Mouse (Mus musculus) regulatory T cell (primary cell): Measurements from ENCODE around the gene Ccn2.

Experiments
- in situ Hi-C: fragments of 300-600 bp; cut with MboI, MseI; formaldehyde crosslinking; loops from one replicate; pipeline ENCODE4 v1.15.1; 2025; ENCODE audit warnings: high pct_unique_total_duplicates

The Ccn2 gene

DNA sequence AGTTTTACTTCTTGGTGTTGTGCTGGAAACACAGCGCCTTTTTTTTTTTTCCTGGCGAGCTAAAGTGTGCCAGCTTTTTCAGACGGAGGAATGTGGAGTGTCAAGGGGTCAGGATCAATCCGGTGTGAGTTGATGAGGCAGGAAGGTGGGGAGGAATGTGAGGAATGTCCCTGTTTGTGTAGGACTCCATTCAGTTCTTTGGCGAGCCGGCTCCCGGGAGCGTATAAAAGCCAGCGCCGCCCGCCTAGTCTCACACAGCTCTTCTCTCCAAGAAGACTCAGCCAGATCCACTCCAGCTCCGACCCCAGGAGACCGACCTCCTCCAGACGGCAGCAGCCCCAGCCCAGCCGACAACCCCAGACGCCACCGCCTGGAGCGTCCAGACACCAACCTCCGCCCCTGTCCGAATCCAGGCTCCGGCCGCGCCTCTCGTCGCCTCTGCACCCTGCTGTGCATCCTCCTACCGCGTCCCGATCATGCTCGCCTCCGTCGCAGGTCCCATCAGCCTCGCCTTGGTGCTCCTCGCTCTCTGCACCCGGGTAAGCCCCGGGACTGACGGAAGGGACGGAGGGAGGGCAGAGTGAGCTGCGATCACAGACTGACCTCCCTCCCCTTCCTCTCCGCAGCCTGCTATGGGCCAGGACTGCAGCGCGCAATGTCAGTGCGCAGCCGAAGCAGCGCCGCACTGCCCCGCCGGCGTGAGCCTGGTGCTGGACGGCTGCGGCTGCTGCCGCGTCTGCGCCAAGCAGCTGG is at the start of gene Ccn2:
Ccn2 (plus strand) TSS at position 193 of the 753 bp plus-strand sequence.
- in situ Hi-C loops: no loop called here

DNA sequence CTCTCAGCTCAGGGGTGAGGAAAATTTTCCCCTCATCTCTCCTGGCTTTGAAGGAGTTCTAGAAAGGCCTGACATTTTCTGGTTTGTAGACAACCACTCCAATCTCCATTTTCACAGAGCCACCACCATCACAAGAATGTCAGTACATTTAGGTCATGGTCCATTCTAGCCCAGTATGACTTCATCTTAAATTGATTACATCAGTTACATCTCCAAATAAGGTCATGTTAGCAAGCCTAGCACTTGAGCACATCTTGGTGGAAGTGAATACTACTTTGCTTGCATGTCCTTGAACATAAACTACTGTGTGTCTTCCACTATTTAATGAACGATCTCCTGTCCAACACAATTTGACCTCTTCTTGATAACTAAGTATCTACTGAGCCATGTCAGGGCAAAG is 42.4 kb upstream of the Ccn2 start:
- in situ Hi-C loops: no loop called here

DNA sequence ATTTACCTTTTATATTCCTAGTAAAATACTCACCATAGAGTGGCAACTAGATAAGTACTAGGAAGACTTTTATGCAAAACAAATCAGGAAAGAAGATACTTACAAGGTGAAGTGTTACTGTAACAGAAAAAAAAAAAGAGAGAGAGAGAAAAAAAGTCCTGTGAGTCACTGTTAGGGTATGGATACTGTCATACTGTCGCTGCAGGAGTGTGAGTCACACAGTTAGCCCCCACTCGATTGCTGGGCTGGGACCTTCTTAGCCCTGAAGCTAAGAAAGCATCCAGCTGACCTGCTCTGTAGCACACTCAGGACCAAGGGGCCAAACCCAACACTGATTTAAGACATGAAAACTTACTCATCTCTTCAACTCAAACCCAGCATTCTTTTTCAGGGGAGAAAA is 41.2 kb upstream of the Ccn2 start:
- in situ Hi-C loops: no loop called here

DNA sequence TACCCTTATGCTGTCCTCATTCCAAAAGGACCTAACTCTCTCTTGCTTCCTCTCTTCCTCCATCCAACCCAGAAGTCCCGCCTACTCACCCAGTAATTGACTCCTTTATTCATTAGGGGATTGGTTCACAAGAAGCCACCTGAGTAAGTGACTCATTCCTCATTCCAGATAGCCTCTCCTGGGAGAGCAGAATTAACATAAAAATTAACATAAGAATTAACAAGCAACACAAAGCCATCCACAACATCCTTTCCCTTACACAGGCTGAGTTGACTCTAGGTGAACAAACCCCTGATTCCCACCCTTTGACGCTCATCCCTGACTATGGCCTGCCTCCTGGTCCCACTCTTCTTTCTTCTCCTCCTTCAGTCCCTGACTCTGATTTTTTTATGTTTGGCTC is 36.9 kb upstream of the Ccn2 start:
- in situ Hi-C loops: no loop called here

DNA sequence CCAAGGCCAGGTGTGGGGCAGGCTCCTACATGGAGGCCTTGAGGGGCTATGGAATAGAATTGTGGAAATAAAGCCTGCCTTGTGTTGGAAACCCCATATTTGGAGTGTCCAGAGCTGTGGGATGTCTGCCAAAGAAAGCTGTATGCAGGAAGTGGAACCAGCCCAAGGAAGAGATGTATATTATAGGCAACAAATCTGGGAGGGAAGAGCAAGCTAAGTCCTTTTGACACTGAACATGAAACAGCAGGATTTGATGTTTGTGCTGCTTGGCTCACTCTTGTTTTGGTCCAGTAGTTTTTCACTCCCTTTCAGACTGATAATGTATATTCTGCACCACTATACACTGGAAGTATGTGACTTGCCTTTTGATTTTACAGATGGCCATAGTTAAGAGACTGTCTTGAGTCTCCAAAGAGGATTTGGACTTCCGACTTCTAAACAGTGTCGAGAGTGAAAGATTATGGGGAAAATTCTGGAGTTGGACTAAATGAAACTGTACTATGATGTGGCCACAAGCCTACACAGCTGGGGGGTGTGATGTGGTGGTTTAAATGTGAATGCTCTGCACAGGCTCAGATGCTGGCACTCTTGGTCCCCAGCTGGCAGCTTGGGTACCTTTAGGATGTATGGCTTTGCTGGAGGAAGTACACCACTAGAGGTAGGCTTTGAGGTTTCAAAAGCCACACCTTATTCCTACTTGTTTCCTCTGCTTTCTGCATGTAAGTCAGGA is 25.4 kb upstream of the Ccn2 start:
- in situ Hi-C loops: no loop called here

DNA sequence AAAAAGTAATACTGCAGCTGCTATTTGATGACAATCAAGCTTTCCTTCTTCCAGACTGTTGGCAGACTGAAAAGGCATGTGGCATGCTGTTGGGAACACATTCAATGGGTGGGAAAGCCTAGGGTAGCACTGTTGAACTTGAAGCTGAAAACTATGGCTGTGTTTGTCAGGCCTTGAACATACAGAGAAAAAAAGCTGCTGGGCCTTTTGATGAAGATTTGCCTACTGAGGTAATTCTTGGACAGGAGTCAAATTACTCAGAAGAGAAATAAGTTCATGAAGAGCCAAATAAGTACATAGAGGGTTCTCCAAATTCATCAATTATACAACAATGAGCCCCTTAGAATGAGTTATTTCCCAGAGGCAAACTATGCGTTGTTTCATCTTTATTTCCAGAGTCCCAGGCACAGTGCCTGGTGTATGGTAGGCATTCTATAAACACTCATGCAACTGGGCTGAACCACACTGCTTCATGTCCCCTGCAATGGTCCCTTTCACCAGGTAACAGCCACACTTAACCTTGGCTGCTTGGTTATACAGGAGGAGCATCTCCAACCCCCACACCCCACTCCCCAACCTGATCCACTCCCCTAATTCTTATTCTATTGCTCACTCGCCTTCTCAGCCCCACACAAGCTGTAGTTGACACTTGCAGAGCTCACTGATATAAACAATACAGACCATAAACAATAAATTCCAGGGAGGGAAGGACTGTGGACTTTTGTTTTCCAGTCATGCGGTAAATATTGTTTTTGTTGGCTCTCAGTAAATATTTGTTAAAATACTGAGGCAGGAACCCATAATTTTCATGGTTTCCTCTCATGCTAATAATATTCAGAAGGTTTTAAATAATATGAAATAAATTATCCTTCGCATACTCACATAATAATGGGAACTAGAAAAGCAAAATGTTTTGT is 22.9 kb upstream of the Ccn2 start:
- in situ Hi-C loops: no loop called here

DNA sequence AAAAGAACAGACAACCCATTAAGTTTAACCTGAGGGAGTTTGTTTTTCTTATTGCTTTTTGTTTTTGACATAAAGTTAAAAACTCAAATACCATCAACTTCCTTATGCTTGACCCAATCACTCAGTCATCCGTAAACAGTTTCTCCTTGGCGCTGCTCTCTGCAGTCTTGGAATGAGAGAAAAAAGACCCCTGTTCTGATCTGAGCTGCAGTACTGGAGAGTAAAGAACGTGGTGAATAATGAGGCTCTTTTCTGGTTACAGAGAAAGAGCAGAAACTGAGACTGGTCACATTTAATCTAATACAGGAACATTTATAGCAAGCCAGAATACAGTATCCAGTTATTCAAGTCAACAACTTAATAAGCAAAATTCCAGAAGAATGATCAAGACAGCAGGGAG is 21.8 kb upstream of the Ccn2 start:
- in situ Hi-C loops: no loop called here

DNA sequence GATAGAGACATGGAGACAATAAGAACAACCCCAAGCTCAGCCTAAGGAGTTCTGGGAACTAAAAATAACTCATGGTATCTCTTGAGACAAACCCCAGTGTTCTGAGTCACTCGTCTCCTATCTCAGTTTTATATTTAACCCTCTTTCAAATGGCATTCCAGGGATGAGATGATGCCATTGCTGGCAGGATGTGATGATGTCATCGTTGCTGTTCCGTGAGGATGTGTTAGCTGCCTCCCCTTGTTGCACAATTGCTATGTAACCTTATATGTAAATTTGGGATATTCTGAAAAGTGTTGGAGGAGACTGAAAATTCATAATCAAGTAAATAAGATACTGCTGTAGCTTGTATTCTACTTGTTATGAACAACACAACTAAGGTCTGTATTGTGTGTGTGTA is 14.2 kb upstream of the Ccn2 start:
- in situ Hi-C loops: no loop called here

DNA sequence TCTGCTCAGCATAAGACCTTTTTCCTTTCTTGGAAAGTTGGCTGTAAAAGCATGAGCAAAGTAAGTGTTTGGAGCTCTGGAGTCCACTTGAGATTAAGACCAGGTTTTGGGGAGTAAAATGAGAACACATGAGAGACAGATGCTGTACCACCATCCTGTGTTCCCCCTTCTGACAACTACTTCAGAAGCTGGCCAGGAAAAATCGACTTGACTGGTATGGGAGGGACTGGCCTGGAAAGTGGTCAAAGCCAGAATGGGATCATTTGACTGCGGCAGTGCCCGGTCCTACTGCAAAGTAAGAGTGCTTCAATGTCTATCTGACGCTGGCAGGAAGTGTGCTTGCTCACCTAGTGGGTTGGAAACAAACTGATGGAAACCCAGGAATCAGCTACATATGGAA is 6.4 kb upstream of the Ccn2 start:
- in situ Hi-C loops: no loop called here

DNA sequence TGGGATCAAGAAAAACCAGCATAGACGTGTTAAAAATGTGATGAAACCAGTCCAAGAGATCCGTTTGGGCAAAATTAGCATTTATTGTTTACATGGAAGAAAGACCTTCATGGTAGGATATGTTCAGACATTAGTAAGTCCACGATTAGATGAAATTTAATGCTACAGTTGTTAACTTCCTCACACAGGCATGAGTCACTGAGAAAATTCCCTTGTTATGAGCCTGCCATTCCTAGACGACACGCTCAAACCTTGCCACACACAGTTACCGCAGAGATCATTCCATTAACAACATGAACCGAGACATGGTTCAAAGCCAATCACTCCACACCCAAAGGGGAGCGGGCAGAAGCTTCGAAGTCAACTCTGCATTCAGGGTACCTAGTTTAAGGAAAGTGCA is 6.0 kb upstream of the Ccn2 start:
- in situ Hi-C loops: no loop called here

DNA sequence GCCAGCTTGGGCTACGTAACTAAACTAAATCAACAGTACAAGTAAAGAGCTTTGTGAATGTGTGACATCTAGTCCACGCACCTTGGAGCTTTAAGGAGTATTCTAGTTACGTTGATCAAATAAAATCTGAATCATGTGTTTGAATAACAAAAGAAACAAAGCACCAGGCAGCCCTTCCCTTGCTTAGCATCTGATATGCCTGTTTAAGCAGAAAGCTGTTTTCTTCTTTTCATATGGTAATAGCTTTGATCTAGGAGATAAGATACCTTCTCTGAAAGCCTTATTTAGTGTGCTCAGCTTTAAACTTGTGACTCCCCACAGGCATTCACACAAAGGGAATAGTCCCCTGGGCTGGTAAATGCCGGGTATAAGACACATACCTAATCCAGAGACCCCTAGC is 4.7 kb upstream of the Ccn2 start:
- in situ Hi-C loops: no loop called here

DNA sequence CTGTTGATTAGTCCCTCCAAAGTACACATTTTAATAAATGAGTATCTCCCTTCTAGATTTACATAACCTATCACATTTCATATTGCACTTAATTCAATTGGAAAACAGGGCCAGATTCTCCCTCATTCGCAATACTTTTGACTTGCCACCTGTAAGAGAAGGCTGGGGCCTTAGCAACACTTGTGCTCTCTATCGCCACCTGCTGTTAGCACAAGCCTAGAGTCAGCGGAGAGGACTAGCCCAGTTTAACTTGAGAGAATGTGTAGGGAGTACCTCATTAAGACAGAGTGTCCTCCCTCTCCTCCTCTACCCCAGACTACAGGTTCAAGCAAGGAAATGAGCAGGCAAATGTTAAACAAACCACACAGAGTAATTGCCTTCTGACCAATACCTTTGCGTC is 4.1 kb upstream of the Ccn2 start:
- in situ Hi-C loops: no loop called here

DNA sequence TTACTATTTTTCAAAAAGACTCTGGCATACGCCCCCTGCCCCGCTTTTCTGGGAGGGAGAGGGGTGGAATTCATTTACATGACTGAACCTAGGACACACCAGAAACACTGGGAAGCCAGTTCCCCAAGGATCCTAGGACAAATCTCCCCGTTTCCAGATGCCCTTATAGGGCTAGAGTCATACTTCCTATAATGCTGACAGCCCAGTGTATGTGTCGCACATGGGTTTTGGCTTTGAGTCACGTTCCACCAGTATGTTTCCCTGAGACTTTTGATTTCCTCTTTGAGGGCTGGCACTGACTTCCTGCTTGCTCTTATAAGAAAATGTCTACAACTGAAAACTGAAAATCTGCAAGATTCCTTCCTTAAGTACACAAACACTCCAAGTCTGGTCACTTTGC is 3.5 kb upstream of the Ccn2 start:
- in situ Hi-C loops: no loop called here

DNA sequence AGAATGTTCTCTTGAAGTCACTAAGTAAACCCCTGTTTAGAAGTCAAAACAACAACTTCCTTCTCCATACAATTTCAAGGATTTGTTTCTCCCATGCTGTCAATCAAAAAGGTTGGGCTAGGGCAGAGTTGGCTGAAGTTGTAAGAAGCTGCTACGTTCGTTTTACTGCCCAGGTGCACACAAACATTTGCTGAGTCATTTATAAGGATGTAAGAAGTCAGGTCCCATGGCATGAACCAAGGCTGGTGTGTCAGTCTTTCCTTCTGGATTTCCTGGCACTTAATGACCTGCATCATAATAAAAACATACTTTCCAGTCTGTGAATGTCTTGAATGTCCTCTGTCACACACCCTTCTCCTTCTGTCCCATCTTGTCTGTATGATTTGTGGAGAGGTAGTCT is 2.9 kb upstream of the Ccn2 start:
- in situ Hi-C loops: no loop called here

DNA sequence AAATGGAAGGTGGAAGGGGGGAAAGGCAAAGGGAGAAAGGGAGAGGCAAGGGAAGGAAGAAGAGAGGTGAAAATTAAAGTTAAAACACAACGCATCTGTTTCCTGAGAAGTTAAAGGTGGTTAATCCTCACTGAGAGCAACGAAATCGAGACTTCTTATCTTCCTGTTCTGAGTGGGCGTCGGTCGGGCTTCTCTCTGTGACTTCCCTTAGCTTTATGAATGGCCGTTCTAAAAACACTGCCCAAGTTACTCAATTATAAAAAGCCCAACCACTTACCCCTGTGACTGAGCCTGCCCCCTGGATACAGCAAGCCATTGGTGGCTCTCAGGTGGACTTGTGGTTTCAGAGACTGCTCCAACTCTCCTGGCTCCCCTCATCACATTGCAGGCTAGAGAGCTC is 2.3 kb upstream of the Ccn2 start:
- in situ Hi-C loops: no loop called here

DNA sequence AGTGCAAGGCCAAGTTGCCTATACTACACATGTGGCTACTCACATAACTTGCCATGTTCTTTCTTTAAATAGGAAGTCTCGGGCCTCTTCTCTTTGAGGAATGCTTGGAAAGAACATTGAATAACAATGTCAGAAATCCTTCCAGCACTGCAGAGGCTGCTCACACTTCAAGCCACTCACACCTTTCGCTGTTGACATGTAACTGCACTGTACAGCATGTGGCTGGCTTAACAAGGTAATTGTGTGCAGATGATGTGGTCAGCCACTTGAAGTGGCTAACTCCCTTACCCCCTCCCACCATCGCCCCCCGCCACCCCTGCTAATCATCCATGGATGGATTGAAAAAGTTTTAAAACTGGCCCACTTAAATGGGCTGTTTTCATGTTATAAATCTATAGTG is 1.7 kb upstream of the Ccn2 start:
- in situ Hi-C loops: no loop called here

DNA sequence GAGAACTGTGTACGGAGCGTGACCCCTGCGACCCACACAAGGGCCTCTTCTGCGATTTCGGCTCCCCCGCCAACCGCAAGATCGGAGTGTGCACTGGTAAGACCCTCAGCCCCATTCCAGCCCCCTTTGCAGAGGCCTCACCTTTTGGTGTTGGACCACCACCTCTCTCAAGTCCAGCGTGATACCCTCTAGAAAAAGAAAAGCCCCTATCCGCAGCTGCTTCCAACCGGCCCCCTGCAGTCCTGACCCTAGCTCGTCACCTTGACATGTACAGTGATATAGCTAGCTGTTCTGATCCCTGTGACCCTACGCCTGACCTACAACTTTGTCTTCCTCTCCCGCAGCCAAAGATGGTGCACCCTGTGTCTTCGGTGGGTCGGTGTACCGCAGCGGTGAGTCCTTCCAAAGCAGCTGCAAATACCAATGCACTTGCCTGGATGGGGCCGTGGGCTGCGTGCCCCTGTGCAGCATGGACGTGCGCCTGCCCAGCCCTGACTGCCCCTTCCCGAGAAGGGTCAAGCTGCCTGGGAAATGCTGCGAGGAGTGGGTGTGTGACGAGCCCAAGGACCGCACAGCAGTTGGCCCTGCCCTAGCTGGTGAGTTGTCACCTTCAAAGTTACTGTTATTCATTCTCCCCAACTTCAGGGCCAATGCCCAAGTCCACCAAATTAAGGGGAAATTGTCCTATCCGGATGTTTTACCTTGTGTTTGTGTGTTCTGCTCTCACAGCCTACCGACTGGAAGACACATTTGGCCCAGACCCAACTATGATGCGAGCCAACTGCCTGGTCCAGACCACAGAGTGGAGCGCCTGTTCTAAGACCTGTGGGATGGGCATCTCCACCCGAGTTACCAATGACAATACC is 994 bp downstream of the Ccn2 start:
- in situ Hi-C loops: no loop called here

DNA sequence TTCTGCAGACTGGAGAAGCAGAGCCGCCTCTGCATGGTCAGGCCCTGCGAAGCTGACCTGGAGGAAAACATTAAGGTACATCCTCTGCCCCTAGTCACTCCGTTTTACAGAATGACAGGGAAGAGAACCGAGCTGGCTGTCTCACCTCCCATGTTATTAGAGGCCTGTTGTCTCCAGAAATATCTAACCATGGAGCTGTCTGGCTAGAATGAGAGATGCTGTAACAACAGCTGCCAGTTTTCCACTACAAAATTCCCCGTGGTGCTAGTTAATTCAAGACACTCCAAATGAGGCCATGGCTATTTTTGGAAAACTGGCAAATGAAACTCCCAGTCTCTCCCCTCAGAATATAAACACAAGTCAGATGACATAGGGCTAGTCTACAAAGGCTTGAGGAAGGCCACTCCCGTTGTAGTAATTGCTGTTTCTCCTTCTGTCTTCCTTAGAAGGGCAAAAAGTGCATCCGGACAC is 1.7 kb downstream of the Ccn2 start:
- in situ Hi-C loops: no loop called here

DNA sequence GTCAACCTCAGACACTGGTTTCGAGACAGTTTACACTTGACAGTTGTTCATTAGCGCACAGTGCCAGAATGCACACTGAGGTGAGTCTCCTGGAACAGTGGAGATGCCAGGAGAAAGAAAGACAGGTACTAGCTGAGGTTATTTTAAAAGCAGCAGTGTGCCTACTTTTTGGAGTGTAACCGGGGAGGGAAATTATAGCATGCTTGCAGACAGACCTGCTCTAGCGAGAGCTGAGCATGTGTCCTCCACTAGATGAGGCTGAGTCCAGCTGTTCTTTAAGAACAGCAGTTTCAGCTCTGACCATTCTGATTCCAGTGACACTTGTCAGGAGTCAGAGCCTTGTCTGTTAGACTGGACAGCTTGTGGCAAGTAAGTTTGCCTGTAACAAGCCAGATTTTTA is 2.5 kb downstream of the Ccn2 start:
- in situ Hi-C loops: no loop called here

DNA sequence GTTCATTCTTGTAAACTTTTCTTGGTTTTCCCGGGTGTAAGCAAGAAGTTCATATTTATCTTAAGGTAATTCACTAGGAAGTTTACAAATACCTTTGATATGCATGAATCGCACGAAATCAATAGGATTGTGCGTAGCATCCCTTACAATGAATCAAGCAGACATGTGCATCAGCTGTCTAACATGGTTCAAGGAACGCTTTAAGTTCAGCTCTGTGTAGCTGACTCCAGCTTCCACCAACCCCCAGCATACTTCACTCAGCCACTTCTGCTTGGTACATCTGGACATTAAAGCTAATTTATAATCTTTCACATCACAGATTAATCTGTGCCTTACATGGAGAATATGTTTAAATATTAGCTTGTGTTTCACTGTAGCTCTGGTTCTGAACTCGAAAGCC is 3.5 kb downstream of the Ccn2 start:
- in situ Hi-C loops: no loop called here

DNA sequence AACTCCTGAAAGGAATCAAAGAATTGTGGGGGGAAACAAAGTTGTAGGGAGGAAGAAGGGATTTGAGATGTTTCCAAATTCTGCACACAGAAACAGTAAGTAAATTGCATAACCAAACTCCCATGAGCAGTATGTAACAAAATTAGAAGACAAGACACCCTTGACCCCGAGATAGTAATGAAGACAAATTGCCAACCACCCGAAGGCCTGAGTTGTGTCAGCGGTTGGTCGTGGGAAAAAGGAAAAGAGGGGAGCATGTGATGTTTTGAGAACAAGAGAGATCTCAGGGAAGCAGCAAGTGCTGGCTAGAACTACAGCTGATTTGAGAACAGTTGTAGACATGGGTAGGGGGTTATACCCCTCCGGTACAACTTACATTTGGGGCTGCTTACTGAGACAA is 4.6 kb downstream of the Ccn2 start:
- in situ Hi-C loops: loop anchor here (25.0 kb wide), 2 partner anchors 213 to 413 kb away; no protein-coding TSS in a partner anchor
